Mouse (Mus musculus) heart, embryonic 15.5 days (tissue): ENCODE data around the gene Sun1. TPM values are rescaled to one million over a fixed set of nuclear protein-coding genes. Genes with fewer than 3 reads are reported as not detected.

Source experiments
- ATAC-seq: fragments of 200-750 bp; cut with Nextera tagmentation; replicated peaks from 2 replicates; pipeline ENCODE4 v1.8.0; 2017; ENCODE audit warnings: low read depth, moderate TSS enrichment; ENCODE audit not compliant: insufficient number of reproducible peaks, insufficient read depth, low FRiP score
- H3K27ac ChIP-seq: fragments of 300-500 bp; sonication (generic); 2 replicates; pipeline ENCODE4 v1.5.1; 2015; ENCODE audit warnings: mild to moderate bottlenecking, inconsistent platforms
- H3K27me3 ChIP-seq: fragments of 300-500 bp; sonication (generic); 2 replicates; pipeline ENCODE4 v1.6.1; 2015; ENCODE audit warnings: inconsistent platforms
- H3K36me3 ChIP-seq: fragments of 300-500 bp; sonication (generic); 2 replicates; pipeline ENCODE4 v1.6.1; 2015; ENCODE audit warnings: mild to moderate bottlenecking, inconsistent platforms
- H3K4me1 ChIP-seq: fragments of 300-500 bp; sonication (generic); replicated peaks from 2 replicates; pipeline ENCODE4 v1.6.1; 2015; ENCODE audit warnings: inconsistent platforms
- H3K4me2 ChIP-seq: fragments of 300-500 bp; sonication (generic); 2 replicates; pipeline ENCODE4 v1.6.1; 2015; ENCODE audit warnings: inconsistent platforms, mild to moderate bottlenecking, moderate library complexity
- H3K4me3 ChIP-seq: fragments of 300-500 bp; sonication (generic); 2 replicates; pipeline ENCODE4 v1.5.1; 2015; ENCODE audit warnings: mild to moderate bottlenecking, inconsistent platforms
- H3K9ac ChIP-seq: fragments of 300-500 bp; sonication (generic); 2 replicates; pipeline ENCODE4 v1.6.1; 2015; ENCODE audit warnings: mild to moderate bottlenecking, inconsistent platforms
- H3K9me3 ChIP-seq: fragments of 300-500 bp; sonication (generic); replicated peaks from 2 replicates; pipeline ENCODE4 v1.6.1; 2016; ENCODE audit warnings: inconsistent platforms
- WGBS: fragments of 180-500 bp; shearing (Covaris S2); methylation state at CpG from one replicate; pipeline ENCODE4 v1.1.7; 2015; ENCODE audit warnings: mixed read lengths; 5-methylcytosine and 5-hydroxymethylcytosine counted together
- polyA plus RNA-seq: library from polyadenylated mRNA; unstranded; fragments of >200 nt; fragmentation: Nextera tagmentation; extraction: Ambion mirVana; gene quantifications from 2 replicates; pipeline ENCODE4 v1.2.1, GENCODE M21; 2015

Sun1 gene
- polyA plus RNA-seq, 1 experiment from 2014 or later = 32.4 TPM

GRCm38 (mm10) chr5:139227645-139228044 is 27.2 kb downstream of the Sun1 start:
- Histone ChIP-seq H3K4me3 (no peak overlapping the region), H3K4me2 (no peak overlapping the region), H3K9ac (no peak overlapping the region), H3K27me3 (no peaks in the 10 kb centered on the region), H3K36me3 (peaks cover 82% of the 10 kb centered on the region), H3K27ac (no peak overlapping the region), H3K4me1 (no peaks in the 10 kb centered on the region), H3K9me3 (no peaks in the 10 kb centered on the region)
- no peak for ATAC-seq
- WGBS = 93% methylated on average over 2 of the region's 2 CpGs

- peaks cover 86% of the 10 kb centered on the region for H3K36me3 ChIP-seq
Measured at GRCm38 (mm10) chr5:139228318-139228717, 27.9 kb downstream of the Sun1 start.

GRCm38 (mm10) chr5:139229716-139230115 is 29.3 kb downstream of the Sun1 start:
- no peak overlapping the region for H3K4me3 ChIP-seq
- 90% methylated on average over 3 of the region's 3 CpGs for WGBS
- no peaks in the 10 kb centered on the region for H3K9me3 ChIP-seq
- no peak overlapping the region for H3K9ac ChIP-seq
- no peak overlapping the region for H3K4me2 ChIP-seq
- no peaks in the 10 kb centered on the region for H3K4me1 ChIP-seq
- H3K27ac ChIP-seq = no peak overlapping the region
- peaks cover 84% of the 10 kb centered on the region for H3K36me3 ChIP-seq
- no peaks in the 10 kb centered on the region for H3K27me3 ChIP-seq
- no peak for ATAC-seq

More at GRCm38 (mm10) chr5:139228318-139228717, 27.9 kb downstream of the Sun1 start:
- no peak overlapping the region for H3K27ac ChIP-seq
- WGBS = 90% methylated on average over 3 of the region's 3 CpGs
- ATAC-seq = no peak
- no peaks in the 10 kb centered on the region for H3K4me1 ChIP-seq
- H3K4me3 ChIP-seq = no peak overlapping the region
- H3K27me3 ChIP-seq = no peaks in the 10 kb centered on the region
- H3K9ac ChIP-seq = no peak overlapping the region
- no peak overlapping the region for H3K4me2 ChIP-seq
- no peaks in the 10 kb centered on the region for H3K9me3 ChIP-seq

- H3K4me3 ChIP-seq = no peak overlapping the region
- no peaks in the 10 kb centered on the region for H3K4me1 ChIP-seq
- H3K36me3 ChIP-seq = peaks cover 84% of the 10 kb centered on the region
- H3K9me3 ChIP-seq = no peaks in the 10 kb centered on the region
- 84% methylated on average over 3 of the region's 3 CpGs for WGBS
- no peak overlapping the region for H3K4me2 ChIP-seq
- H3K27ac ChIP-seq = no peak overlapping the region
- ATAC-seq = no peak
- no peak overlapping the region for H3K9ac ChIP-seq
- no peaks in the 10 kb centered on the region for H3K27me3 ChIP-seq
Measured at GRCm38 (mm10) chr5:139232083-139232482, 31.6 kb downstream of the Sun1 start.

GRCm38 (mm10) chr5:139234423-139234822 is 34.0 kb downstream of the Sun1 start:
- Histone ChIP-seq H3K4me1 (no peaks in the 10 kb centered on the region), H3K4me2 (no peak overlapping the region), H3K27ac (no peak overlapping the region), H3K9ac (no peak overlapping the region), H3K36me3 (peaks cover 89% of the 10 kb centered on the region), H3K27me3 (no peaks in the 10 kb centered on the region), H3K9me3 (no peaks in the 10 kb centered on the region), H3K4me3 (no peak overlapping the region)
- no peak for ATAC-seq
- WGBS = 90% methylated on average over 4 of the region's 4 CpGs

- Histone ChIP-seq H3K9ac (no peak overlapping the region), H3K36me3 (peaks cover 78% of the 10 kb centered on the region), H3K4me3 (no peak overlapping the region), H3K27me3 (no peaks in the 10 kb centered on the region), H3K27ac (no peak overlapping the region), H3K4me2 (no peak overlapping the region), H3K9me3 (no peaks in the 10 kb centered on the region), H3K4me1 (peaks cover 18% of the 10 kb centered on the region; the same call in 1 of the 2 replicates)
- ATAC-seq = no peak
- 80% methylated on average over 4 of the region's 4 CpGs for WGBS
Measured at GRCm38 (mm10) chr5:139237436-139237835, 37.0 kb downstream of the Sun1 start.

GRCm38 (mm10) chr5:139241022-139241761 is 40.8 kb downstream of the Sun1 start:
- Histone ChIP-seq H3K36me3 (peaks cover 59% of the 10 kb centered on the region), H3K4me1 (peaks cover 29% of the 10 kb centered on the region), H3K4me2 (no peak overlapping the region), H3K9ac (no peak overlapping the region), H3K27ac (peak overlapping the region; percentile 52), H3K9me3 (no peaks in the 10 kb centered on the region), H3K27me3 (no peaks in the 10 kb centered on the region), H3K4me3 (no peak overlapping the region)
- ATAC-seq = 0 out of 2 replicates have a peak, but pooled peaks have one; percentile 20
- 66% methylated on average over 15 of the region's 15 CpGs for WGBS

- Histone ChIP-seq H3K27me3 (no peaks in the 10 kb centered on the region), H3K4me1 (peaks cover 29% of the 10 kb centered on the region), H3K9me3 (no peaks in the 10 kb centered on the region), H3K27ac (peak overlapping the region; percentile 52), H3K4me2 (no peak overlapping the region), H3K36me3 (peaks cover 60% of the 10 kb centered on the region), H3K4me3 (no peak overlapping the region), H3K9ac (no peak overlapping the region)
- ATAC-seq = peak; percentile 50; the same call in 1 of the 2 replicates
- WGBS = 29% methylated on average over 1 of the region's 1 CpGs
Measured at GRCm38 (mm10) chr5:139243384-139243783, 42.9 kb downstream of the Sun1 start.

GRCm38 (mm10) chr5:139247767-139248166 is 47.3 kb downstream of the Sun1 start:
- no peaks in the 10 kb centered on the region for H3K27me3 ChIP-seq
- H3K4me1 ChIP-seq = peaks cover 15% of the 10 kb centered on the region
- H3K9me3 ChIP-seq = no peaks in the 10 kb centered on the region
- no peak overlapping the region for H3K9ac ChIP-seq
- WGBS = 55% methylated on average over 3 of the region's 3 CpGs
- no peak overlapping the region for H3K4me2 ChIP-seq
- no peak overlapping the region for H3K27ac ChIP-seq
- ATAC-seq = no peak
- no peak overlapping the region for H3K4me3 ChIP-seq
- H3K36me3 ChIP-seq = peaks cover 39% of the 10 kb centered on the region

- WGBS = 67% methylated on average over 3 of the region's 3 CpGs
- no peak overlapping the region for H3K9ac ChIP-seq
- no peaks in the 10 kb centered on the region for H3K27me3 ChIP-seq
- H3K36me3 ChIP-seq = peaks cover 39% of the 10 kb centered on the region
- no peaks in the 10 kb centered on the region for H3K9me3 ChIP-seq
- peaks cover 14% of the 10 kb centered on the region for H3K4me1 ChIP-seq
- no peak for ATAC-seq
- no peak overlapping the region for H3K4me2 ChIP-seq
- H3K27ac ChIP-seq = no peak overlapping the region
- H3K4me3 ChIP-seq = no peak overlapping the region
Measured at GRCm38 (mm10) chr5:139248846-139249245, 48.4 kb downstream of the Sun1 start.

- Histone ChIP-seq H3K9me3 (no peaks in the 10 kb centered on the region), H3K27ac (peak overlapping the region; percentile 80), H3K4me2 (peak overlapping the region; percentile 84), H3K27me3 (no peaks in the 10 kb centered on the region), H3K9ac (no peak overlapping the region), H3K4me3 (peak overlapping the region; percentile 75), H3K4me1 (peaks cover 36% of the 10 kb centered on the region), H3K36me3 (peaks cover 28% of the 10 kb centered on the region)
- 85% methylated on average over 7 of the region's 7 CpGs for WGBS
- ATAC-seq = no peak
Measured at GRCm38 (mm10) chr5:139251279-139251678, 50.8 kb downstream of the Sun1 start.

GRCm38 (mm10) chr5:139251736-139252080 is 51.3 kb downstream of the Sun1 start:
- Histone ChIP-seq H3K4me1 (peaks cover 40% of the 10 kb centered on the region), H3K9me3 (no peaks in the 10 kb centered on the region), H3K4me3 (peak overlapping the region; percentile 75), H3K36me3 (peaks cover 23% of the 10 kb centered on the region), H3K27ac (peak overlapping the region; percentile 80), H3K4me2 (peak overlapping the region; percentile 84), H3K27me3 (no peaks in the 10 kb centered on the region), H3K9ac (peak overlapping the region; percentile 60)
- under 1% methylated on average over 8 of the region's 8 CpGs for WGBS
- ATAC-seq = peak; percentile 8
